Mouse (Mus musculus) testis, adult 2 months (tissue): ENCODE data around the gene Lypd5.

ENCODE experiments used
- CTCF ChIP-seq: fragments of 200-500 bp; IDR thresholded peaks from 2 replicates; pipeline ENCODE4 v1.5.1; 2012; ENCODE audit warnings: low read depth, mild to moderate bottlenecking, inconsistent platforms, low read length, moderate library complexity; ENCODE audit not compliant: control insufficient read depth, insufficient read depth, insufficient replicate concordance
- POLR2A ChIP-seq: fragments of 200-500 bp; IDR thresholded peaks from 2 replicates; pipeline ENCODE4 v1.6.1; 2012; ENCODE audit warnings: low read depth, mild to moderate bottlenecking, inconsistent platforms, low read length, moderate library complexity; ENCODE audit not compliant: control insufficient read depth

- TF ChIP-seq CTCF (no peak), POLR2A (no peak)
Observed at GRCm38 (mm10) chr7:24394054-24394453, 45.1 kb downstream of the Lypd5 start.
